Mouse (Mus musculus) midbrain, embryonic 15.5 days (tissue): ENCODE measurements around the gene Plaur. TPM values are rescaled to one million over a fixed set of nuclear protein-coding genes. Genes with fewer than 3 reads are reported as not detected.
A peak's percentile ranks its signal among the peaks of the same experiment; 100 is the strongest.
"Not testable (repeated sequence)": the region's sequence is repeated elsewhere in the genome, so short reads cannot be mapped to it uniquely, and the experiment has no call there.

Source experiments
- ATAC-seq: fragments of 200-750 bp; cut with Nextera tagmentation; replicated peaks from 2 replicates; pipeline ENCODE4 v1.8.0; 2017; ENCODE audit warnings: moderate TSS enrichment
- H3K27ac ChIP-seq: fragments of 300-500 bp; sonication (generic); 2 replicates; pipeline ENCODE4 v1.5.1; 2015; ENCODE audit warnings: mild to moderate bottlenecking, inconsistent platforms
- H3K27me3 ChIP-seq: fragments of 300-500 bp; sonication (generic); replicated peaks from 2 replicates; pipeline ENCODE4 v1.6.1; 2015; ENCODE audit warnings: inconsistent platforms
- H3K36me3 ChIP-seq: fragments of 300-500 bp; sonication (generic); replicated peaks from 2 replicates; pipeline ENCODE4 v1.6.1; 2015; ENCODE audit warnings: inconsistent platforms
- H3K4me1 ChIP-seq: fragments of 300-500 bp; sonication (generic); 2 replicates; pipeline ENCODE4 v1.6.1; 2015; ENCODE audit warnings: inconsistent platforms
- H3K4me2 ChIP-seq: fragments of 300-500 bp; sonication (generic); 2 replicates; pipeline ENCODE4 v1.6.1; 2015; ENCODE audit warnings: inconsistent platforms, mild to moderate bottlenecking, moderate library complexity
- H3K4me3 ChIP-seq: fragments of 300-500 bp; sonication (generic); 2 replicates; pipeline ENCODE4 v1.5.1; 2015; ENCODE audit warnings: mild to moderate bottlenecking, inconsistent platforms
- H3K9ac ChIP-seq: fragments of 300-500 bp; sonication (generic); 2 replicates; pipeline ENCODE4 v1.6.1; 2015; ENCODE audit warnings: mild to moderate bottlenecking, inconsistent platforms
- H3K9me3 ChIP-seq: fragments of 300-500 bp; sonication (generic); 2 replicates; pipeline ENCODE4 v1.6.1; 2016; ENCODE audit warnings: inconsistent platforms
- WGBS: fragments of 180-500 bp; shearing (Covaris S2); methylation state at CpG from one replicate; pipeline ENCODE4 v1.1.7; 2015; ENCODE audit warnings: mixed read lengths; 5-methylcytosine and 5-hydroxymethylcytosine counted together
- polyA plus RNA-seq: library from polyadenylated mRNA; unstranded; fragments of >200 nt; fragmentation: Nextera tagmentation; extraction: Ambion mirVana; gene quantifications from 2 replicates; pipeline ENCODE4 v1.2.1, GENCODE M21; 2015

Plaur gene
- polyA plus RNA-seq, 1 experiment from 2014 or later: 1.6 TPM

DNA sequence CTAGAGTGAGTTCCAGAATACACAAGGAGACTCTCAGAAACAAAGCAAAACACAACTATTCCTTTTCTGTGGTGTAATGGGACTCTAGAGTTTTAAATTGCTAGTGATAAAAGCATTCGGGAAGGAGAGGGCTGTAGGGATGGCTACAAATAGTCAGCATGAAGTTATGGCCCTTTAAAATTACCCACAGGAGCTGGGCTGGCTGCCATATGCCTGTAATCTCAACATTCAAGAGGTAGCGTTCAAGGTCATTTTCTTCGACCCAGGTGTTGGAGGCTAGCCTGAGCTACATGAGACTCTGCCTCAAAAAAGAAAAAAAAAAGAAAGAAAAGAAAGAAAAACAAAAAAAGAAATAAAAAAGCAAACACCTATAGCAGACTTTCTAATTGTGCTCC, 43.8 kb downstream of the Plaur start:
- Histone ChIP-seq H3K27ac (peak overlapping the region; percentile 97), H3K4me3 (peak overlapping the region; percentile 70), H3K27me3 (no peaks in the 10 kb centered on the region), H3K36me3 (peaks cover 13% of the 10 kb centered on the region), H3K4me1 (peaks cover 53% of the 10 kb centered on the region), H3K9ac (no peak overlapping the region), H3K4me2 (peak overlapping the region; percentile 57), H3K9me3 (no peaks in the 10 kb centered on the region)
- no peak for ATAC-seq
- WGBS: 6% methylated on average over 3 of the region's 3 CpGs

- under 1% methylated on average over 12 of the region's 12 CpGs for WGBS
- Histone ChIP-seq H3K9me3 (no peaks in the 10 kb centered on the region), H3K36me3 (peaks cover 13% of the 10 kb centered on the region), H3K9ac (peak overlapping the region; percentile 62), H3K27ac (peak overlapping the region; percentile 97), H3K27me3 (no peaks in the 10 kb centered on the region), H3K4me3 (peak overlapping the region; percentile 70), H3K4me1 (peaks cover 53% of the 10 kb centered on the region), H3K4me2 (peak overlapping the region; percentile 57)
- ATAC-seq: no peak; the same call in 1 of the 2 replicates
These were observed 44.2 kb downstream of the Plaur start for GRCm38 (mm10) chr7:24506476-24506837.

DNA sequence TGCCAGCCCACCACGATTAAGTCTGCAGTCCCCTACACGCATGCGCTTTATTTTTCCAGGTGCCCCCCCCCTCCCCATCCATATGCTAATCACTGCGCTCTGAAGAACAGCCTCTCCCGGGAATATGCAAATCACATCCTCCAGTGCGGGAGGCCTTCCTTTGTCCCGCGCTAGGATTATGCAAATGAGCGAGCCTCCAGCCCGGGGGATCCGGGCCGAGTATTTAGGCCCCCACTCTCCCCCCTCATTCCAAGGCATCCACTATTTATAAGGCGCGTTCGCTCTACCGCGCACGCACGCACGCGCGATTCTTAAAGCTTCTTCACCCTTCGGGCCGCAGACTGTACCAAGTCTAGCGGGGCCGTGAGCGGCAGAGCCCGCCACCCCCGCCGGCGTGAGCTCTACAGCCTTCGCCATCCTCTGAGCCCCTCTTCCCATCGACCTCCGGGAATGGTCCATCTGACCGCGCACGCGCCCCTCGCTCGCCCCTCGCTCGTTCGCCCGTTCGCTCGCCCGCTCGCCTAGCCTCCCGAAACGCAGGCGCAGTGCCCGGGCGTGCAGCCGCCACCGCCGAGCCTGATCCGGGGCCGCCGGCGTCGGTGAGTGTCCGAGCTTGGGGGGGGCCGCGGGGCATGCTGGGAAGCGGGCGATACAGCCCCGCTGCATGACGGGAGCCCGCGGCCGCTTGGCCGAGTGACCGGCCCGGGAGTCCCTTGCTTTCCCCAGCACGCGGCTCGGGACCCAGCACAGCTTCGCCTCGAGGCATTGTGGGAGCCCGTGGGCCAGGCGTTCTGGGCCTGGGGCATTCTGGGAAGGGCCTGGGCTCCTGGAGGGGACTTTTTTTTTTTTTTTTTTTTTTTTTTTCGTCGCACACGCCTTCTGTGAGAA, 44.8 kb downstream of the Plaur start, which contains the start of gene Zfp428:
Gene Zfp428 (plus strand): TSS at position 169 of the 888 bp plus-strand sequence.
- ATAC-seq: peak; percentile 92
- Histone ChIP-seq H3K9ac (peak within 1 kb of the TSS; percentile 62), H3K27me3 (no peaks in the 10 kb centered on the region), H3K4me3 (peak within 1 kb of the TSS; percentile 70), H3K36me3 (peaks cover 12% of the 10 kb centered on the region), H3K4me1 (peaks cover 53% of the 10 kb centered on the region), H3K4me2 (peak within 1 kb of the TSS; percentile 57), H3K9me3 (no peaks in the 10 kb centered on the region), H3K27ac (peak within 1 kb of the TSS; percentile 97)
- under 1% methylated on average over 82 of the region's 84 CpGs for WGBS

DNA sequence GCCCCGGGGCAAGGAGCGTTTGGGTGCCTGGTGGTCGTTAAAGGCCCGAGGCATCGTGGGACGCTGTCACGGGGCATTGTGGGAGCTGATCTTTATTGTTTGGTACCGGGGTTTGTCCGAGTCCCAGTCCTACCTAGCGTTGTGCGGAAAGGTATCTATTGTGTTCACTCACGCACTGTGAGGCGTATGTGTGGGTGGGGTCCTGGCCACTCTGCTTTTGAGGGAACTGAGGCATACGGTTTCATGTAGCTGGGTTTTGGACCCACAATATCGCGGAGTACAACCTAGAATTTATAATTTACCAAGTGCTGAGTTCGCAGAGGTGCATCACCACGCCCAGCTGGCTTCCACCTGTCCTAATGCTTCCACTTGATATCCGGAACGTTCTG, 45.4 kb downstream of the Plaur start:
- Histone ChIP-seq H3K4me2 (peak overlapping the region; percentile 57), H3K9ac (peak overlapping the region; percentile 62), H3K4me1 (peaks cover 56% of the 10 kb centered on the region), H3K9me3 (no peaks in the 10 kb centered on the region), H3K27me3 (no peaks in the 10 kb centered on the region), H3K27ac (peak overlapping the region; percentile 97), H3K36me3 (peaks cover 6% of the 10 kb centered on the region), H3K4me3 (peak overlapping the region; percentile 70)
- peak; percentile 48 for ATAC-seq
- WGBS: 3% methylated on average over 20 of the region's 20 CpGs

DNA sequence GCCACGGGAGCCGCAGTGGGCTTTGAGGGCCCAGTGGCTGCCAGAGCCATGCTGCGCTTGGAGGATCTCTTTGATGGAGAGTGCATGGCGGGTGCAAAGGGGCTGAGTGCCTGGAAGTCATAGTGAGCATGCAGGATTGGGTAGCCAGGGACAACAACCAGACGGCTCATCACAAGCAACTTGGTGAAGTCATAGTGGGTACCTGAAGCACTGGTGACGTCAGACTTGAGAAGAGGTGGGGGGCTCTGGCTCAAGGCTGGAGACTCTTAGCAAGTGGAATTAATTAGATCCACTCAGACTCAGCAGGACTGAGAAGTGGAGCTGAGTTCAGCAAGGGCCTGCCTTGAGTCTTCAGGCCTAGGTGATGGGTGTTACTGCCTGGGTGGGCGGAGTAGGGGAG, 50.1 kb downstream of the Plaur start, which contains the start of gene AC161166.1:
Gene AC161166.1 (minus strand): TSS at position 101 of the 400 bp plus-strand sequence.
- H3K4me2 ChIP-seq: no peak within 1 kb of the TSS
- WGBS: 91% methylated on average over 7 of the region's 7 CpGs
- no peak within 1 kb of the TSS for H3K27ac ChIP-seq
- peaks cover 27% of the 10 kb centered on the region for H3K4me1 ChIP-seq
- no peak within 1 kb of the TSS for H3K9ac ChIP-seq
- no peaks in the 10 kb centered on the region for H3K27me3 ChIP-seq
- peaks cover 21% of the 10 kb centered on the region for H3K36me3 ChIP-seq
- ATAC-seq: no peak
- H3K4me3 ChIP-seq: no peak within 1 kb of the TSS
- no peaks in the 10 kb centered on the region for H3K9me3 ChIP-seq

GRCm38 (mm10) chr7:24516319-24516718, 54.0 kb downstream of the Plaur start:
- not testable (repeated sequence) for H3K4me1 ChIP-seq, H3K9me3 ChIP-seq, H3K9ac ChIP-seq, H3K27me3 ChIP-seq, H3K4me2 ChIP-seq, ATAC-seq, H3K4me3 ChIP-seq, H3K27ac ChIP-seq
- WGBS: 66% methylated on average over 8 of the region's 8 CpGs
- H3K36me3 ChIP-seq: peaks cover 18% of the 10 kb centered on the region

DNA sequence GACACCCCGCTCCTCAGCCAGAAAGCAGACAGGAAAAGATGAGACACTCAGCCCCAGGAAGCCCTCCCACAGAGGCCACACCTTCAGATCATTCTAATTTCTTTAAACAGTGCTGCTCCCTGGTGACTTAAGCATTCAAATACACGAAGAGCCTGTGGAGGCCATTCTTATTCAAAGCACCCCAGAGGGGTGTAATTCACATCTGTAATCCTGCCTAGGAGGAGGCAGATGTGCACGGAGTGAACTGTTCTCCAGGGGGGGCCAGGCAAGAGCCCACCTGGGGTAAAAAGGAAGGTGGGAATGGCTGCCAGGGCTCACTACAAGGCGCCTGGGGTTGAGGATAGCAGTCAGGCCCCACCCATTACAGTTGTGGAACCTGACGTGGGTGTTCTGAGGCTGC, 54.8 kb downstream of the Plaur start:
- H3K27ac ChIP-seq: 0 out of 2 replicates have a peak overlapping the region, but pooled peaks have one; percentile 43
- no peak for ATAC-seq
- H3K4me1 ChIP-seq: peaks cover 4% of the 10 kb centered on the region; the same call in 1 of the 2 replicates

DNA sequence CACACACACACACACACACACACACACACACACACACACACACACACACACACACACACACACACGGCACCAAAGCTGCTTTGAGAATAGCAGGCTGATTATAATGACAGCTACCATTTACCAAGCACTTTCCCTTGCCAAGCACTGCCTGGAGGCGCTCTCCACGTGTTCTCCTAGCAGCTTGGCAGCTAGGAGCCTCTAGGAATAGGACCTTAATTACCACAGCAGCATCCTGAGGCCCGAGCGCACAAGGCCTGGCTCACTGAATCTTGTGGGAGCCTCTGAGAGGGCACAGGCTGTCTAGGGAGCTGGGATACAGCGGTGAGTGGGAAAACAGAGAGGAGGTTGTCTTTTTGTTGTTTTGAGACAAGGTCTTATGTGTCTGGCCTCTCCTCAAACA, 55.4 kb downstream of the Plaur start:
- WGBS: 44% methylated on average over 6 of the region's 6 CpGs
- Histone ChIP-seq H3K27ac (peak overlapping the region; percentile 42; the same call in 1 of the 2 replicates), H3K4me3 (no peak overlapping the region), H3K4me2 (no peak overlapping the region), H3K9ac (no peak overlapping the region), H3K27me3 (no peaks in the 10 kb centered on the region), H3K4me1 (peaks cover 1% of the 10 kb centered on the region; the same call in 1 of the 2 replicates), H3K9me3 (no peaks in the 10 kb centered on the region), H3K36me3 (peaks cover 15% of the 10 kb centered on the region)
- no peak for ATAC-seq

More for the DNA sequence above, 54.8 kb downstream of the Plaur start:
- 26% methylated on average over 5 of the region's 5 CpGs for whole genome bisulfite sequencing
- Histone ChIP-seq H3K27me3 (no peaks in the 10 kb centered on the region), H3K4me2 (no peak overlapping the region), H3K9me3 (no peaks in the 10 kb centered on the region), H3K36me3 (peaks cover 15% of the 10 kb centered on the region), H3K9ac (no peak overlapping the region), H3K4me3 (no peak overlapping the region)

DNA sequence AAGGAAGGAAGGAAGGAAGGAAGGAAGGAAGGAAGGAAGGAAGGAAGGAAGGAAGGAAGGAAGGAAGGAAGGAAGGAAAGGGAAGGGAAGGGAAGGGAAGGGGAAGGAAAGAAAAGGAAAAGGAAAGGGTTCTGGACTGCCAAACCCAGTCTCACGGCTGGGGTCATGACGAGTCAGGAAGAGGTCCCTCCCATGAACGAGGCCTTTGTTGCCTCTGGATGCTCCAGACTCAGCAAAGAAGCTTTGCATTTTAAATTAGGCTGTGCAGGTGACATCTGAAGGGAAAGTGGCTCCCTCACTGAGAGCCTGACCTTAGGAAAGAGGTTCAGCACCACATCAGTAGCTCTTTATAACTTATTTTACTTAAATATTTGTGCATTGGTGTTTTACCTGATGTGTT, 56.8 kb downstream of the Plaur start:
- no peak for ATAC-seq
- peaks cover 15% of the 10 kb centered on the region for H3K36me3 ChIP-seq
- no peaks in the 10 kb centered on the region for H3K4me1 ChIP-seq
- H3K9ac ChIP-seq: no peak overlapping the region
- 9% methylated on average over 3 of the region's 3 CpGs for WGBS
- no peak overlapping the region for H3K27ac ChIP-seq
- H3K4me3 ChIP-seq: no peak overlapping the region
- no peak overlapping the region for H3K4me2 ChIP-seq
- no peaks in the 10 kb centered on the region for H3K9me3 ChIP-seq
- no peaks in the 10 kb centered on the region for H3K27me3 ChIP-seq

DNA sequence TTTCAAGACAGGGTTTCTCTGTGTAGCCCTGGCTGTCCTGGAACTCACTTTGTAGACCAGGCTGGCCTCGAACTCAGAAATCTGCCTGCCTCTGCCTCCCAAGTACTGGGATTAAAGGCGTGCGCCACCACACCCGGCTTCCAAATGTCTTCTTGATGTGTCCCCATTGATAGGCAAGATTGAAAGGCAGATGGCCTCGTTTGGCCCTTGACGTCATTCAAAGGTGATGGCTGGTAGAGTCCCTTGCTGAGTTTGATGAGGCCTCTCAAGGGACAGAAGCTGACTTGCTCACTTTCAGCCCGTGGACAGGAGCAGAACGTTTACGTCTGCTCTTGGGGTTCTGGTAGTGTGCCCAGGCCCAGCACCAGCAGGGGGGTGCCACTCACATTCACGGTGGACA, 57.8 kb downstream of the Plaur start:
- ATAC-seq, H3K27ac ChIP-seq, H3K27me3 ChIP-seq, H3K9me3 ChIP-seq, H3K4me2 ChIP-seq, H3K36me3 ChIP-seq, H3K4me1 ChIP-seq, H3K4me3 ChIP-seq, H3K9ac ChIP-seq: not testable (repeated sequence)
- 89% methylated on average over 10 of the region's 10 CpGs for WGBS

DNA sequence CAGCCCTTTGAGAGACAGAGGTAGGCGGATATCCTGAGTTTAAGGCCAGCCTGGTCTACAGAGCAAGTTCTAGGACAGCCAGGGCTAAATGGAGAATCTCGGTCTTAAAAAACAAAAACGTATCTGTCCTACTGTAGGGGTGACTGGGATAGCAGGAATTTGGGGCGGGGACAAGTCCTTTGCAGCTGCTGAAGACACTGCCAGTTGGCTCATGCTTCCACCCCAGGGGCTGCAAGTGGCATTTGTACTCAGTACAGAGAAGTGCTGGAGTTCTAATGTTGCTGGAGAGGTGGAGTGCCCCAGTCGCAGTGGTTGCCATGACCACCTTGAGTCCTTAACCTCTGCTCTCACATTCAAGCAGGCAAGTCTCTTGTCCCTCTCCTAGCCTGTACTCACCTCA, 60.5 kb downstream of the Plaur start:
- ATAC-seq: no peak
- 60% methylated on average over 5 of the region's 5 CpGs for WGBS
- H3K4me3 ChIP-seq: no peak overlapping the region

GRCm38 (mm10) chr7:24523723-24524122, 61.4 kb downstream of the Plaur start:
- H3K9me3 ChIP-seq: no peaks in the 10 kb centered on the region
- no peak overlapping the region for H3K27ac ChIP-seq
- WGBS: 90% methylated on average over 6 of the region's 6 CpGs
- no peaks in the 10 kb centered on the region for H3K36me3 ChIP-seq
- no peak for ATAC-seq
- H3K9ac ChIP-seq: no peak overlapping the region
- no peaks in the 10 kb centered on the region for H3K4me1 ChIP-seq
- H3K4me2 ChIP-seq: no peak overlapping the region
- H3K4me3 ChIP-seq: no peak overlapping the region
- H3K27me3 ChIP-seq: no peaks in the 10 kb centered on the region

More for the DNA sequence above, 60.5 kb downstream of the Plaur start:
- Histone ChIP-seq H3K4me2 (no peak overlapping the region), H3K9ac (no peak overlapping the region), H3K9me3 (no peaks in the 10 kb centered on the region), H3K27ac (no peak overlapping the region), H3K27me3 (no peaks in the 10 kb centered on the region), H3K36me3 (no peaks in the 10 kb centered on the region), H3K4me1 (no peaks in the 10 kb centered on the region)

- no peaks in the 10 kb centered on the region for H3K27me3 ChIP-seq
- peaks cover 8% of the 10 kb centered on the region for H3K4me1 ChIP-seq
- no peak for ATAC-seq
- no peaks in the 10 kb centered on the region for H3K9me3 ChIP-seq
- no peak overlapping the region for H3K4me3 ChIP-seq
- 84% methylated on average over 6 of the region's 6 CpGs for WGBS
- H3K4me2 ChIP-seq: no peak overlapping the region
- no peaks in the 10 kb centered on the region for H3K36me3 ChIP-seq
- H3K27ac ChIP-seq: no peak overlapping the region
- no peak overlapping the region for H3K9ac ChIP-seq
These were observed 62.7 kb downstream of the Plaur start for GRCm38 (mm10) chr7:24524978-24525377.
